Mouse (Mus musculus): Measurements from ENCODE around the gene Npr2.

Gene Npr2

GRCm38 (mm10) chr4:43629106-43629817 lies 2.5 kb upstream of the Npr2 start:
- no peak for DNase-seq (ENCODE audit: low spot score in 2 of 2)

GRCm38 (mm10) chr4:43630030-43630581 lies 1.6 kb upstream of the Npr2 start:
- peak; percentile 90 to 94 for DNase-seq (ENCODE audit: low spot score in 2 of 2)

- no peak for DNase-seq (ENCODE audit: low spot score in 2 of 2)
Measured at GRCm38 (mm10) chr4:43630671-43631045, 1.1 kb upstream of the Npr2 start.

GRCm38 (mm10) chr4:43631956-43632920 lies 503 bp downstream of the Npr2 start:
- DNase-seq (ENCODE audit: low spot score in 2 of 2): no peak

GRCm38 (mm10) chr4:43633296-43633695 lies 1.6 kb downstream of the Npr2 start:
- DNase-seq (ENCODE audit: low spot score in 2 of 2): no peak

GRCm38 (mm10) chr4:43633736-43634135 lies 2.0 kb downstream of the Npr2 start:
- DNase-seq (ENCODE audit: low spot score in 2 of 2): no peak

- DNase-seq (ENCODE audit: low spot score in 2 of 2): no peak
Measured at GRCm38 (mm10) chr4:43634621-43635374, 3.1 kb downstream of the Npr2 start.

- no peak for DNase-seq (ENCODE audit: low spot score in 2 of 2)
Measured at GRCm38 (mm10) chr4:43636751-43637150, 5.0 kb downstream of the Npr2 start.

- DNase-seq (ENCODE audit: low spot score in 2 of 2): no peak
Measured at GRCm38 (mm10) chr4:43640076-43640475, 8.3 kb downstream of the Npr2 start.

- DNase-seq (ENCODE audit: low spot score in 2 of 2): no peak
Measured at GRCm38 (mm10) chr4:43640491-43640890, 8.8 kb downstream of the Npr2 start.

GRCm38 (mm10) chr4:43649783-43650182 lies 18.0 kb downstream of the Npr2 start:
- no peak for DNase-seq (ENCODE audit: low spot score in 2 of 2)

- no peak for DNase-seq (ENCODE audit: low spot score in 2 of 2)
Measured at GRCm38 (mm10) chr4:43652726-43653125, 21.0 kb downstream of the Npr2 start.

- DNase-seq (ENCODE audit: low spot score in 2 of 2): peak in 1 of 2 experiments; percentile 38
Measured at GRCm38 (mm10) chr4:43653161-43654015, 21.7 kb downstream of the Npr2 start, which contains the start of gene Spag8. Spag8 (minus strand) TSS chr4:43653594.

- DNase-seq (ENCODE audit: low spot score in 2 of 2): peak in 1 of 2 experiments; percentile 30
Measured at GRCm38 (mm10) chr4:43655656-43656338, 24.1 kb downstream of the Npr2 start.

GRCm38 (mm10) chr4:43656339-43657109 lies 24.8 kb downstream of the Npr2 start, which contains the start of gene Hint2:
Hint2 (minus strand) TSS chr4:43656466.
- peak; percentile 94 to 96 for DNase-seq (ENCODE audit: low spot score in 2 of 2)

GRCm38 (mm10) chr4:43657146-43657545 lies 25.4 kb downstream of the Npr2 start:
- DNase-seq (ENCODE audit: low spot score in 2 of 2): no peak

- DNase-seq (ENCODE audit: low spot score in 2 of 2): no peak
Measured at GRCm38 (mm10) chr4:43666412-43666811, 34.7 kb downstream of the Npr2 start.

GRCm38 (mm10) chr4:43668782-43669427 lies 37.2 kb downstream of the Npr2 start, which contains the start of the genes Tmem8b and Fam221b:
Tmem8b (plus strand) TSS chr4:43668971.
Fam221b (minus strand) TSS chr4:43669145.
- peak; percentile 87 to 93 for DNase-seq (ENCODE audit: low spot score in 2 of 2)

GRCm38 (mm10) chr4:43669428-43669794 lies 37.7 kb downstream of the Npr2 start:
- DNase-seq (ENCODE audit: low spot score in 2 of 2): peak in 1 of 2 experiments; percentile 26

Data from right cerebral cortex, adult 2 months (tissue).